In genomic region chr6:39810612-39811116, GRCm38 (mm10) we compare ENCODE assay signal across 8 mouse cellular contexts. TPM values are rescaled to one million over a fixed set of nuclear protein-coding genes. Genes with fewer than 3 reads are reported as not detected.
DNase-seq lines count a peak whose midpoint lies in the region; ATAC-seq lines count a peak whose summit lies in the region.

Gene Mrps33, minus strand, starts transcription at chr6:39810988.

- H3K9me3 ChIP-seq in hindbrain, embryonic 13.5 days: no peaks in the 10 kb centered on the region

- peak within 1 kb of the TSS; percentile 71 for H3K27ac ChIP-seq in hindbrain, embryonic 13.5 days

- H3K4me2 ChIP-seq in hindbrain, embryonic 13.5 days: peak within 1 kb of the TSS; percentile 56

- H3K4me3 ChIP-seq in hindbrain, embryonic 13.5 days: peak within 1 kb of the TSS; percentile 58

- peak; percentile 99 for DNase-seq in NIH3T3 (ENCODE audit: low read depth)
- DNase-seq in cerebellum, postnatal 10 days: peak; percentile 99
- peak; percentile 90 to 95 for DNase-seq in frontal cortex, postnatal 14 days (ENCODE audit: low spot score in 2 of 2)
- DNase-seq in layer of hippocampus, postnatal 25 days (ENCODE audit: extremely low spot score in 1 of 2, low spot score in 1 of 2): peak; percentile 98
- peak; percentile 97 for DNase-seq in lung, postnatal 25 days (ENCODE audit: low spot score)
- DNase-seq in retina, embryonic 14.5 days (ENCODE audit: low spot score): peak; percentile 98
- DNase-seq in thymus, postnatal 4 days: peak; percentile 98

- no peaks in the 10 kb centered on the region for H3K36me3 ChIP-seq in hindbrain, embryonic 13.5 days

- ATAC-seq in hindbrain, embryonic 13.5 days (ENCODE audit: low FRiP score): peak; percentile 98

- WGBS in hindbrain, embryonic 13.5 days: under 1% methylated on average over 40 of the region's 40 CpGs

- peaks cover 12% of the 10 kb centered on the region for H3K4me1 ChIP-seq in hindbrain, embryonic 13.5 days (replicated peaks)

- peak within 1 kb of the TSS; percentile 71 for H3K9ac ChIP-seq in hindbrain, embryonic 13.5 days

- H3K27me3 ChIP-seq in hindbrain, embryonic 13.5 days: no peaks in the 10 kb centered on the region

RNA-seq across cellular contexts. Expression of gene Mrps33, which starts in this region (rescaled TPM):
- polyA plus RNA-seq in hindbrain, embryonic 13.5 days (2015; fragmentation: Nextera tagmentation; extraction: Ambion mirVana): 199 and 222 TPM in 2 replicates
- total RNA-seq in layer of hippocampus, postnatal 25 days (2021): 100 to 1,000 TPM; 104 to 115 TPM

Comparison
In these comparisons a context has a peak if more than half of its experiments do, and no peak if none do; other contexts are left out.
1. Peak in every context shown above with its lines: DNase-seq, ATAC-seq, H3K4me3 ChIP-seq and H3K27ac ChIP-seq.